Mouse (Mus musculus) neural tube, embryonic 15.5 days (tissue): ENCODE data around the gene Med28. TPM values are rescaled to one million over a fixed set of nuclear protein-coding genes. Genes with fewer than 3 reads are reported as not detected.
A peak's percentile ranks its signal among the peaks of the same experiment; 100 is the strongest.

ENCODE experiments used
- ATAC-seq: fragments of 200-750 bp; cut with Nextera tagmentation; 2 replicates; pipeline ENCODE4 v1.8.0; 2017; ENCODE audit warnings: mild to moderate bottlenecking, moderate TSS enrichment, moderate library complexity; ENCODE audit not compliant: low FRiP score
- H3K27ac ChIP-seq: fragments of 300-500 bp; sonication (generic); replicated peaks from 2 replicates; pipeline ENCODE4 v1.5.1; 2015; ENCODE audit warnings: mild to moderate bottlenecking, inconsistent platforms
- H3K27me3 ChIP-seq: fragments of 300-500 bp; sonication (generic); replicated peaks from 2 replicates; pipeline ENCODE4 v1.6.1; 2015; ENCODE audit warnings: inconsistent platforms
- H3K36me3 ChIP-seq: fragments of 300-500 bp; sonication (generic); 2 replicates; pipeline ENCODE4 v1.6.1; 2015; ENCODE audit warnings: inconsistent platforms
- H3K4me1 ChIP-seq: fragments of 300-500 bp; sonication (generic); 2 replicates; pipeline ENCODE4 v1.6.1; 2015; ENCODE audit warnings: inconsistent platforms
- H3K4me2 ChIP-seq: fragments of 300-500 bp; sonication (generic); 2 replicates; pipeline ENCODE4 v1.6.1; 2015; ENCODE audit warnings: inconsistent platforms, mild to moderate bottlenecking, moderate library complexity
- H3K4me3 ChIP-seq: fragments of 300-500 bp; sonication (generic); replicated peaks from 2 replicates; pipeline ENCODE4 v1.5.1; 2015; ENCODE audit warnings: mild to moderate bottlenecking, inconsistent platforms
- H3K9ac ChIP-seq: fragments of 300-500 bp; sonication (generic); replicated peaks from 2 replicates; pipeline ENCODE4 v1.6.1; 2015; ENCODE audit warnings: mild to moderate bottlenecking, inconsistent platforms
- H3K9me3 ChIP-seq: fragments of 300-500 bp; sonication (generic); replicated peaks from 2 replicates; pipeline ENCODE4 v1.6.1; 2016; ENCODE audit warnings: inconsistent platforms
- WGBS: fragments of 180-500 bp; shearing (Covaris S2); methylation state at CpG from one replicate; pipeline ENCODE4 v1.1.7; 2015; ENCODE audit warnings: mixed read lengths; 5-methylcytosine and 5-hydroxymethylcytosine counted together
- polyA plus RNA-seq: library from polyadenylated mRNA; unstranded; fragments of >200 nt; fragmentation: Nextera tagmentation; extraction: Ambion mirVana; gene quantifications from 2 replicates; pipeline ENCODE4 v1.2.1, GENCODE M21; 2015

The Med28 gene
- 240 and 257 TPM in 2 replicates for polyA plus RNA-seq

DNA sequence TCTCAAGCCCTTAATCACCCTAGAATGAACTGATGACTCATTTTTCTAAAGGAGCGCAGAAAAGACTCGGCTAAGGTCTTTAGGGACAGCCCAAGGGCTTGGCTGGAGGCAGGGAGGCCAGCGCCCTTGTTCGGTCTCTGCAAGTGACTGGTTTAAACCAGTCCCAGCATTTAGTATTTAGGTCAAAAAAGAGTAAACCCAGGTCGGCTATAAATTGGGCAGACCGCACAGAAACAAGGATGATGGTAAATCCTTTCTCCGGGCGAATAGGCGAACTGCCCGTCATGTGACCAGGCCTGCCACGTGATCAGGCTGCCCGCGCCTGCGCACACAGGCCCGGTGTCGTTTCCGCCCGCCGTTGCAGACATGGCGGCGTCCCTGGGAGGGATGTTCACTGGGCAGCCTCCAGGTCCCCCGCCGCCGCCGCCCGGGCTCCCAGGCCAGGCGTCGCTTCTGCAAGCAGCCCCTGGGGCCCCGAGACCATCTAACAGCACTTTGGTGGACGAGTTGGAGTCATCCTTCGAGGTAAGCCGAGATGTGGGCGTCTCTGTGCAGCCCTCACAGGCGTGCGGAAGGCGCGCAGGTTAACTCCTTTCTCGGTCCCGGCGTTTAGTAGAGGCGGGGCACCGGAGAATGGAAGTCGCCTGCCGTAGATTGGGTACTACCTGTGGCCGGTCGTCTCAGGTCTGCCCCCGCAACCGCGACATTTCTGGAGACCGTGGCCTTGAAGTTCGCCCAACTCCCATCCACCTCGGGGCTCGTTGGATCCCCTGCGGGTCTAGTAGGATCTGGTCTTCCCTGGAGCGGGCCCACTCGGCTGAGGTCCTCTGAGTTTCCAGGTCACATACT is at the start of gene Med28:
Med28 (plus strand) TSS at position 270 of the 849 bp plus-strand sequence.
- Histone ChIP-seq H3K27me3 (no peaks in the 10 kb centered on the region), H3K4me2 (peak within 1 kb of the TSS; percentile 97), H3K9me3 (no peaks in the 10 kb centered on the region), H3K9ac (peak within 1 kb of the TSS; percentile 96), H3K4me3 (peak within 1 kb of the TSS; percentile 98), H3K27ac (peak within 1 kb of the TSS; percentile 84), H3K36me3 (peaks cover 10% of the 10 kb centered on the region), H3K4me1 (peaks cover 25% of the 10 kb centered on the region)
- ATAC-seq: peak; percentile 98
- WGBS: 1% methylated on average over 56 of the region's 56 CpGs

DNA sequence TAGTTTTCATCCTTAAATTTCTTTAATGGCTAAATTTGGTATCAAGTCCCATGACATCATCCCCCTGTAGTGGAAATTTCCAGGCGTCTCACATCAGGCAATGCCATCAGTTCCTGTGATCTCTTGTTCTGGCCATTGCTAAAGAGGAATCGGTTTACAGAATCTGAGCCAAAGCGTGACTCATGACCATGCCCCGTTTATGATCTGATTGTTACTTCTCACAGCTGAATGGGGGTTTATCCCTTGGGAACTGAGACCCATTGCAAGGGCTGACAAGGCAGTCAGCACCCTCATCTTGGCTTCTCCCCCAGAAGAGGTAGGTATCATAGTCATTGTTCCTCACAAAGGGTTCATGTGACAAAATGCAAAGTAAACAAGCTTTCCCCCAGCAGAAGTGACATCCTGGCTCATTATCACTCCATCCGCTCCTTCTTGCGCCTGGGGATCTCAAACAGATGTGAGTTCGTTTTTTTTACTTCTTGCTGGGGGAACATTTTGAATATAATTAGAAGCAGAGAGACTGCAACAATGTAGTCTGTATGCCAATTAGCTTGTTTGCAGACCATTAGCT is 47.1 kb upstream of the Med28 start:
- WGBS: 53% methylated on average over 7 of the region's 7 CpGs
- no peaks in the 10 kb centered on the region for H3K9me3 ChIP-seq
- no peak overlapping the region for H3K9ac ChIP-seq
- ATAC-seq: no peak
- no peak overlapping the region for H3K4me3 ChIP-seq
- H3K27me3 ChIP-seq: no peaks in the 10 kb centered on the region; the same call in 1 of the 2 replicates
- no peaks in the 10 kb centered on the region for H3K36me3 ChIP-seq
- H3K4me2 ChIP-seq: no peak overlapping the region
- peaks cover 6% of the 10 kb centered on the region; the same call in 1 of the 2 replicates for H3K4me1 ChIP-seq
- H3K27ac ChIP-seq: no peak overlapping the region

DNA sequence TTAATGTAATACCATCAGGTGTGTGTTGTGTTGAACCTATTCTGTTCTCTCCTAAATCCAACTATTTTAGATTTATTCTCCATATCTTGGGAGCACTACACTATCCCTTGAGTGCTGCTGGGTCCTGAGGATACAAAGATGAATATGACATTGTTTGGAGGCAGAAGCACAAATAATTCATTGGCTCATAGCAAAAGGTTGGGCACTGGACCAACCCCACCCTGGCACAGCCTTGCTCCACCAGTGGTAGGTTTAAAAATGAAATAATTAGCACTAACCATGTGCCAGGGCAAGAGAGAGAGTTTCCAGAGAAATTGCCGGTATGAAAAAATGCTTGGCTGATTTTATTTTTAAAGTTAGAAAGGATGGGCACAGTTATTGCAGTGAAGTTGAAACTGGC is 46.5 kb upstream of the Med28 start:
- ATAC-seq: no peak

DNA sequence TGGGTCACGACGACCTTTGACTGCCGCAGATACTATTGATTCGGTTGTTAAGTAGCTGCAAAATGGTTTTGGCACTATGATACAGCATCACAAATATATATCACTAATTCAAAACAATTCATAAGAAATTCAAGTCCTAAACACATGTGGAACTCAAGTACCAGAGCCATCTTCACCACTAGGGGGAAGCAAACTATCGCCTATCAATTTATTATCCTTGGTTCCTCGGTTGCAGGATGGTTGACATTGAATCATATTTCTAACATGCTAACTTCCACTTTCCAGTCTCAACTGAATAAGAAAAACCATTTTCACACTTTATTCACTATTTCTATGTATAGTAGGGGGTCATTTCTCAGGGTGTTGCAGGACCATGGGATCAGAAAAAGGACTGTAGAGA is 45.8 kb upstream of the Med28 start:
- Histone ChIP-seq H3K27me3 (no peaks in the 10 kb centered on the region; the same call in 1 of the 2 replicates), H3K4me2 (no peak overlapping the region), H3K4me1 (peaks cover 6% of the 10 kb centered on the region; the same call in 1 of the 2 replicates), H3K9ac (no peak overlapping the region), H3K4me3 (no peak overlapping the region), H3K27ac (no peak overlapping the region), H3K9me3 (no peaks in the 10 kb centered on the region), H3K36me3 (no peaks in the 10 kb centered on the region)
- 32% methylated on average over 6 of the region's 6 CpGs for WGBS
- peak; percentile 65; the same call in 1 of the 2 replicates for ATAC-seq

More for the DNA sequence above, 46.5 kb upstream of the Med28 start:
- Histone ChIP-seq H3K36me3 (no peaks in the 10 kb centered on the region), H3K9me3 (no peaks in the 10 kb centered on the region), H3K4me2 (no peak overlapping the region), H3K27ac (no peak overlapping the region), H3K9ac (no peak overlapping the region), H3K4me1 (peaks cover 6% of the 10 kb centered on the region; the same call in 1 of the 2 replicates), H3K27me3 (no peaks in the 10 kb centered on the region; the same call in 1 of the 2 replicates), H3K4me3 (no peak overlapping the region)
- WGBS: 97% methylated on average over 1 of the region's 1 CpGs

DNA sequence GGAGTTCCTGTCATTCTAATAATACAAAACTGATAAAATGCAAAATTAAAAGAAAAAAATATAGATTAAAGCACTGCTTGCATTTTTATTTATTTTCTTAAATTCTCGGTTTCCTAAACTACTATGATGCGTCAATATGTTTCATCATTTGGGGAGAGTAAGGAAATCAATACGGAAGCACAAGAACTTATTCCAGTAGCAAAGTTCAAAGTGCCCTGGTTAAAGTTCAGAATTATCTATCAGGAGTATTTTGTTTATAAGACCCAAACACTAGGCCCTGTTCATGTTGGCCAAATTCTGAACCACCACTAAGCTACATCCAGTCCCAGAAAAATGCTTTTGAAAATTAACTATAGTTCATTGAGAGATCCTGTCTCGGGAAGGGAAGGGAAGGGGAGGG is 45.3 kb upstream of the Med28 start:
- H3K4me3 ChIP-seq: no peak overlapping the region
- 80% methylated on average over 3 of the region's 4 CpGs for WGBS
- H3K9ac ChIP-seq: no peak overlapping the region
- ATAC-seq: no peak
- H3K9me3 ChIP-seq: no peaks in the 10 kb centered on the region
- no peak overlapping the region for H3K4me2 ChIP-seq
- no peaks in the 10 kb centered on the region for H3K36me3 ChIP-seq
- H3K27me3 ChIP-seq: no peaks in the 10 kb centered on the region; the same call in 1 of the 2 replicates
- peaks cover 6% of the 10 kb centered on the region; the same call in 1 of the 2 replicates for H3K4me1 ChIP-seq
- no peak overlapping the region for H3K27ac ChIP-seq

GRCm38 (mm10) chr5:45475771-45476170 is 44.3 kb upstream of the Med28 start:
- Histone ChIP-seq H3K36me3 (no peaks in the 10 kb centered on the region), H3K4me3 (no peak overlapping the region), H3K4me2 (no peak overlapping the region), H3K9ac (no peak overlapping the region), H3K27me3 (no peaks in the 10 kb centered on the region; the same call in 1 of the 2 replicates), H3K4me1 (peaks cover 6% of the 10 kb centered on the region; the same call in 1 of the 2 replicates), H3K27ac (no peak overlapping the region), H3K9me3 (no peaks in the 10 kb centered on the region)
- 93% methylated on average over 5 of the region's 5 CpGs for WGBS
- ATAC-seq: no peak

DNA sequence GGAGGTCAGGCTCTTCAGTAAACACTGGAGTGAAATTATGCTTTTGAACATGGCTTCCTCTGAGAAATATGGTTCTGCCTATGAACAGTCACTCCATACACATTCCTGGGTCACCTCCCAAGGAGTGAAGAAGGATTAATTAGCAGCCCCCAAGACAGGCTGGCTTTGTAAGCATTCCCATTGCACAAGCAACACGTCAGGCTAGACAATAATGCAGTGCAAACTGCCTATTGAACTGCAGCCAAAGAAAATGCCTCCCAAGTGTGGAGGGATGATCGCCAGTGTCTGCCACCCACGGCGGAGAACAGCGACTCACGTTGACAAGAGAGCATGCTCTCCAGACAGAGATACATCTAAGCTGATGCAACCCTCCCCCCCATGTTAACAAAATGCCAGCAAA is 43.7 kb upstream of the Med28 start:
- H3K9ac ChIP-seq: no peak overlapping the region
- no peaks in the 10 kb centered on the region for H3K36me3 ChIP-seq
- ATAC-seq: no peak
- no peaks in the 10 kb centered on the region for H3K9me3 ChIP-seq
- peak overlapping the region; percentile 11; the same call in 1 of the 2 replicates for H3K4me2 ChIP-seq
- no peak overlapping the region for H3K4me3 ChIP-seq
- 26% methylated on average over 6 of the region's 6 CpGs for WGBS
- peaks cover 6% of the 10 kb centered on the region; the same call in 1 of the 2 replicates for H3K4me1 ChIP-seq
- H3K27me3 ChIP-seq: no peaks in the 10 kb centered on the region; the same call in 1 of the 2 replicates
- H3K27ac ChIP-seq: no peak overlapping the region

DNA sequence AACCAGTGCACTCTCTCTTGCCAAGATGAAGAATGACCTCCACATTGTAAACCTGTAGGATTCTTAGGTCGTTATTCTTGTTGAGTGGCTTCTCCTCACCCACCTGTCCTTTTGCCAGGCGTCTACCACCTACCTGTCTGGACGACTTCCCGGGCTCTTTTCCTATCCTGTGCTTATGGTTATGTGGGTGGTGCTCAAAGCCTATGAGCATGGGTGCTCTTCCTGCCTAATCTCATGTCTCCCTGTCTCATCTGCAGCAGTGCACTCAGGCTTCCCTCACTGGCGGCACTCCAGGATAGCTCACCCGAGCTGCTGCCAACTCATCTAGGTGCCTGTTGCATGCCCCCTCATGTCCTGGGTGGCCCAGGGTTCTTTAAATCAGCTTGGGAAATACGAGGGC is 42.4 kb upstream of the Med28 start:
- Histone ChIP-seq H3K36me3 (no peaks in the 10 kb centered on the region), H3K4me1 (peaks cover 6% of the 10 kb centered on the region; the same call in 1 of the 2 replicates), H3K27ac (no peak overlapping the region), H3K9me3 (no peaks in the 10 kb centered on the region), H3K4me2 (no peak overlapping the region), H3K9ac (no peak overlapping the region), H3K27me3 (no peaks in the 10 kb centered on the region; the same call in 1 of the 2 replicates), H3K4me3 (no peak overlapping the region)
- 84% methylated on average over 7 of the region's 7 CpGs for WGBS
- ATAC-seq: no peak

DNA sequence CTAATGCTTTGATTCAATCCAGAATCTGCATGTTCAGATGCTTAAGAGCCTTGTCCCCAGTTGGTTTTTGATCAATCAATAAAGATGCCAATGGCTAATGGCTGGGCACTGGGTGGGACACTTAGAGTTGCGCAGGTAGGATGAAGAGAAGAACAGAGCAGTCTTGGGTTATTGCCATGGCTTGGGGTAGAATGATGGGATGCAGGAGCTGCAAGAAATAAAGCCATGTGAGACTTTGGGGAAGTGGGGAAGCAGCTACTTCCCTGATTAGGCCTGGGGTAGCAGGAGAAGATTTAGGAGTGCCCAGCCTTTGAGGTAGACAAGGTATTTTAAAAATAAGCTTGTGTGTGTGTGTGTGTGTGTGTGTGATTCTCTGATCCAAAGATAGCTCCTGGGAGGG is 40.0 kb upstream of the Med28 start:
- Histone ChIP-seq H3K27ac (no peak overlapping the region), H3K4me3 (no peak overlapping the region), H3K9ac (no peak overlapping the region), H3K4me1 (peaks cover 6% of the 10 kb centered on the region; the same call in 1 of the 2 replicates), H3K4me2 (no peak overlapping the region), H3K9me3 (no peaks in the 10 kb centered on the region), H3K36me3 (no peaks in the 10 kb centered on the region), H3K27me3 (no peaks in the 10 kb centered on the region; the same call in 1 of the 2 replicates)
- WGBS: 98% methylated on average over 1 of the region's 1 CpGs
- no peak for ATAC-seq

DNA sequence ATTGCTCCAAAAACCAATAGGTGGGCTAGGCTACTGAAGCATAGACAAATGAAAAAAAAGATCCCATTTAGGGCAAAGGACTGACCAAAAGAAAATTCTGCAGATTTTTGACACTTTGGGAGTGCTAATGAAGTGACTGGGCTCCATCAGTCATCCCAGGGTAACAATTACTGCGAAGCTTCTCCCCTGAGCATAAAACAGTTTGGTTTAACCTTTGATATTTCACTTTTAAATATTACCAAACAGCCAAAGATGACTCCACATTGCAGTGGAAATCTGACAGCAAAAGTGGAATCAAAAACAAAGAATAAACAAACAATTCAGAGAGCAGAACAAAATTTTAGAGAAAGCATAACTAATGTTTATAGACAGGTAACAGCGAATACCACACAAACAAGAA is 38.9 kb upstream of the Med28 start:
- Histone ChIP-seq H3K4me3 (no peak overlapping the region), H3K27me3 (no peaks in the 10 kb centered on the region; the same call in 1 of the 2 replicates), H3K4me2 (no peak overlapping the region), H3K27ac (no peak overlapping the region), H3K4me1 (peaks cover 5% of the 10 kb centered on the region; the same call in 1 of the 2 replicates), H3K36me3 (no peaks in the 10 kb centered on the region), H3K9me3 (no peaks in the 10 kb centered on the region), H3K9ac (no peak overlapping the region)
- 88% methylated on average over 2 of the region's 2 CpGs for WGBS
- no peak for ATAC-seq

DNA sequence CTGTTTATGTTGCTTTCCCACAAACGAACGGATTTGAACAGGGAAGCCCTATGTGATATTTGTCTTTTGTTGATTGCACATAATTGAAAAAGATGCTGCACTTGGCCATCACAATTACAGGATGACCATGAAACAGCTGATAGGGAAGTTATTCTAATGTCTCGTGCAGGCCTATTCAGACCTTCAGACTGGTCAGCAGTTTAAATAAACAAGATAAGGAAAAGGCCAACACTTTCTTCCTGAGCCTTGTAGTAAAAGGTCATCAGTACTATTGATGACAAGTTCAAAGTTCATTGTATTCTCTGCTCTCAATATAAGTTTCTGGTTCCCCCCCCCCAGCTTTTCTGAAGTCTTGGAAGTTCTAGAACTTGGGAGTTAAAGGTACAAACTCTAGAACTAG is 37.4 kb upstream of the Med28 start:
- Histone ChIP-seq H3K27me3 (no peaks in the 10 kb centered on the region; the same call in 1 of the 2 replicates), H3K4me3 (no peak overlapping the region), H3K27ac (no peak overlapping the region), H3K9ac (no peak overlapping the region), H3K36me3 (no peaks in the 10 kb centered on the region), H3K4me2 (no peak overlapping the region), H3K4me1 (no peaks in the 10 kb centered on the region), H3K9me3 (no peaks in the 10 kb centered on the region)
- 85% methylated on average over 3 of the region's 3 CpGs for WGBS
- ATAC-seq: no peak
